Mouse (Mus musculus): ENCODE measurements at regions not wholly inside any gene's neighbourhood (a gene's known extent, or its start where the extent isn't known, plus 50 kb on each side); places are given as distances from the start of the nearest gene placed in this dataset.

DNA sequence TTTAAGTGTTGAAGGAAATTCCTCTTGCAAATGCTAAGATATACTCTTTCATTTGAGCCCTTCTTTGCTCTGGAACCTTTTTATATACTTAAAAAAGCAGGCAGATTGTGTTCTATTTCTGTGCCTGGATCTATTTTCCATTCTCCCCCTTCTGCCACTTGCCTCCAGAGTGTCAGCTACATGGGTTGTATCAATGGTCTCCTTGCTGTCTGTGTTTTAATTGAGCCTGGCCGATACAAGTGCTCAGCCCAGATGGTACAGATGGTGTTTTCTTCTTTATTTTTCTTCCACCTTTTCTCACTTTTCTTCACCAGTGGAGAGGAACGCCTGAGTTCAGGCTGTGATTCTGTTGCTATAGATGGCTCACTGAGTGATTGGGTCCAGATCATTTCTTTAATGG lies 131.5 kb upstream of the Pdcd1 start:
- Histone ChIP-seq H3K27ac (no peak overlapping the region), H3K4me3 (ENCODE audit: low read length) (no peak overlapping the region), H3K9me3 (ENCODE audit: low read length) (no peaks in the 10 kb centered on the region), H3K36me3 (ENCODE audit: insufficient read depth, low read length) (no peaks in the 10 kb centered on the region), H3K9ac (replicated peaks; ENCODE audit: low read length) (no peak overlapping the region), H3K27me3 (ENCODE audit: insufficient read depth, low read length) (no peaks in the 10 kb centered on the region), H3K4me2 (ENCODE audit: low read depth, low read length) (no peak overlapping the region), H3K4me1 (ENCODE audit: insufficient read depth, low read length) (no peaks in the 10 kb centered on the region)
- TF ChIP-seq CTCF (IDR thresholded peaks at IDR 0.05; ENCODE audit: low read depth), result no peak
- WGBS, result 85% methylated on average over 2 of the region's 2 CpGs
- DNase-seq (ENCODE audit: low spot score) (no peak), ATAC-seq (no peak)

DNA sequence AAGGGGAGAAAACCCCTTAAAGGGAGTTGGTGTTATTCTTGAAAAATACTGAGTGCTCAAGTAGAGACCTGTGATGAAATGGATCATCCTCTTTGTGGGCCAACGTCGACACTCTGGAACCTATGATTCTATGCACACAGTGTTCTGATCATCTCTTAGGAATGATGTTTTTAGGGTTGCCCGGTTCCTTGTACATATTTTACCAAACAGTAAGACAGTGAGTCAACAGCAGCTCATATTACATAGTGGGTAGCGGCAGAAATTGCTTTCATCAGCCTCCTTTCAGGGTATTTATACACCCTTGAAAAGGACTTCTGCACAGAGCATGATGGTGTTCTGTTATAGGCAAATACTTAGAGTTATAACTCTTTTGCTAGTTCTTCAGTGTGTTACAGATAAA lies 97.6 kb upstream of the Pdcd1 start:
- ATAC-seq, result no peak
- no peaks in the 10 kb centered on the region for H3K36me3 ChIP-seq (ENCODE audit: insufficient read depth, low read length)
- WGBS, result 91% methylated on average over 4 of the region's 4 CpGs
- no peak overlapping the region for H3K9ac ChIP-seq (replicated peaks; ENCODE audit: low read length)
- H3K27me3 ChIP-seq (ENCODE audit: insufficient read depth, low read length), result no peaks in the 10 kb centered on the region
- no peak for TF ChIP-seq CTCF (IDR thresholded peaks at IDR 0.05; ENCODE audit: low read depth)
- H3K4me2 ChIP-seq (ENCODE audit: low read depth, low read length), result no peak overlapping the region
- DNase-seq (ENCODE audit: low spot score), result no peak
- H3K4me1 ChIP-seq (ENCODE audit: insufficient read depth, low read length), result no peaks in the 10 kb centered on the region
- no peak overlapping the region for H3K27ac ChIP-seq
- no peaks in the 10 kb centered on the region for H3K9me3 ChIP-seq (ENCODE audit: low read length)
- no peak overlapping the region for H3K4me3 ChIP-seq (ENCODE audit: low read length)

DNA sequence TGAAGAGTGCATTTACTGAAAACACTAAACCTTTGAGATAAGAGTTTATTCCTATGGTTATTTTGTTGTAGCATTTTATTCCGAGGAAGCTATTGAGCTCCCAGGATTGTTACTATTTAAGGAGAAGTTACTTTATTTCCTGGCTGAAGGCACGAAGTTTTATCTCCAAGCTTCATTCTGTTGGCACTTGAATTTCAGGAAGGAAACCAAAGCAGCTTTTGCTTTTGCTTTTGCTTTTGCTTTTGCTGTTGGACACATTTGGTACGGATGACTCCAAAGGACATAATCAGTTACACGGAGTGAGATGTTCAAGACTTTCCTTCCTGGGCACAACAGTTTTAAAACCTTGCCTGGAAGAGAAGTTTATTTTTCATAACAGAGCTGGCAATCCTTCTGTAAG lies 94.7 kb upstream of the Pdcd1 start:
- Histone ChIP-seq H3K9me3 (ENCODE audit: low read length) (no peaks in the 10 kb centered on the region), H3K9ac (replicated peaks; ENCODE audit: low read length) (no peak overlapping the region)
- no peak for TF ChIP-seq CTCF (IDR thresholded peaks at IDR 0.05; ENCODE audit: low read depth)

DNA sequence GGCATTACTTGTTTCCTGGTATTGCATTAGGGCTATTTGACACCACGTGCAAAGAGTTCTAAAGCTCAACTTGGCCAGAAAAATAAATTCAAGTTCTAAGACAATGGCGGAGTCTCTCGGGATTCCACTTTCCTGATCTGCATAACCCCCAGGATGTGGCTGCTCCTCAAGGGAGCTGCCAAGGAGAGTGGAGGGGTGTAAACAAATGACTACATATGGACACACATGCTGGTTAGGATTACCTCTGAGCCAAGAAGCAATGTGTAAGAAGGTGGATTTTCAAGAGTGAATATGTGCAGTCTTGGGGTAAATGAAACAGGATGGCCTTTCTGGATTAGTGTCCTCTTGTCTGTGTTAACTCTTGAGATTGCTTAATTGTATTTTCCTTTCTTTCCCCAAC lies 88.2 kb upstream of the Pdcd1 start:
- H3K4me1 ChIP-seq (ENCODE audit: insufficient read depth, low read length), result no peaks in the 10 kb centered on the region
- H3K9me3 ChIP-seq (ENCODE audit: low read length), result no peaks in the 10 kb centered on the region
- H3K4me2 ChIP-seq (ENCODE audit: low read depth, low read length), result no peak overlapping the region
- ATAC-seq (no peak), DNase-seq (ENCODE audit: low spot score) (no peak)
- no peak overlapping the region for H3K4me3 ChIP-seq (ENCODE audit: low read length)
- 65% methylated on average over 3 of the region's 3 CpGs for WGBS
- no peaks in the 10 kb centered on the region for H3K27me3 ChIP-seq (ENCODE audit: insufficient read depth, low read length)
- no peak overlapping the region for H3K27ac ChIP-seq
- no peak overlapping the region for H3K9ac ChIP-seq (replicated peaks; ENCODE audit: low read length)
- TF ChIP-seq CTCF (IDR thresholded peaks at IDR 0.05; ENCODE audit: low read depth), result no peak
- H3K36me3 ChIP-seq (ENCODE audit: insufficient read depth, low read length), result no peaks in the 10 kb centered on the region

More for the DNA sequence above, 94.7 kb upstream of the Pdcd1 start:
- ATAC-seq, result no peak
- no peak for DNase-seq (ENCODE audit: low spot score)
- H3K27me3 ChIP-seq (ENCODE audit: insufficient read depth, low read length), result no peaks in the 10 kb centered on the region
- H3K36me3 ChIP-seq (ENCODE audit: insufficient read depth, low read length), result no peaks in the 10 kb centered on the region
- H3K4me1 ChIP-seq (ENCODE audit: insufficient read depth, low read length), result no peaks in the 10 kb centered on the region
- no peak overlapping the region for H3K4me2 ChIP-seq (ENCODE audit: low read depth, low read length)
- 77% methylated on average over 4 of the region's 4 CpGs for WGBS
- no peak overlapping the region for H3K27ac ChIP-seq
- no peak overlapping the region for H3K4me3 ChIP-seq (ENCODE audit: low read length)

DNA sequence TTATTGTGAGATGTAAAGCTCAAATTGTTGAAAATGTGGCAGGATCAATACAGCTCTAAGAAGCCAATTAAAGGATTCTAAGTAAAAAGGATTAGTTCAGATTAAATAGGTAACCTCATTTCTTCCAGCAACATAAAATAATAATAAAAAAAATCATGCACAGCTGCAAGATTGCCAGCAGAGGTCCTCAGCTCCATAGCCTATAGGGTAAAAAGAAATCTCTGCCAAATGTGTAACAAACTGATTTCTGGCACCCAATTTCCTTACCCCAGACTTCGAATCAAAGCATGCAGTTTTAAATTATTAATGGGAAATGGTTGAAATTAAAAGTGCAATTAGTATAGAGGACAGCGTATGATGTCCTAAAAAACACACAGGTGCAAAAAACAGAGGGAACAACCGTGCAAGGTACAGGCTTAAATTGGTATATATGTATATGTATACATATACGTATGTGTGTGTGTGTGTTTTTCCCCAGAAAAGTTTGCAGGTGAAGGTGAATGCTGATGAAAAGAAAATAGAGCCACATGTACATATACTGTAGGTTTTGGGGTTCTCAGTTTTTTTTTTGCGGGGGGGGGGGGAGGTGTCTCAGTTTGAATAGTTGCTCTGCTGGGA lies 87.2 kb upstream of the Pdcd1 start:
- H3K4me1 ChIP-seq (ENCODE audit: insufficient read depth, low read length), result no peaks in the 10 kb centered on the region
- H3K27ac ChIP-seq, result no peak overlapping the region
- ATAC-seq, result peak; percentile 32; the same call in 1 of the 2 replicates
- no peaks in the 10 kb centered on the region for H3K27me3 ChIP-seq (ENCODE audit: insufficient read depth, low read length)
- no peak overlapping the region for H3K4me2 ChIP-seq (ENCODE audit: low read depth, low read length)
- 74% methylated on average over 5 of the region's 5 CpGs for WGBS
- peak; percentile 75 for TF ChIP-seq CTCF (IDR thresholded peaks at IDR 0.05; ENCODE audit: low read depth)
- DNase-seq (ENCODE audit: low spot score), result peak; percentile 79
- H3K36me3 ChIP-seq (ENCODE audit: insufficient read depth, low read length), result no peaks in the 10 kb centered on the region
- H3K9ac ChIP-seq (replicated peaks; ENCODE audit: low read length), result no peak overlapping the region
- no peak overlapping the region for H3K4me3 ChIP-seq (ENCODE audit: low read length)
- H3K9me3 ChIP-seq (ENCODE audit: low read length), result no peaks in the 10 kb centered on the region

DNA sequence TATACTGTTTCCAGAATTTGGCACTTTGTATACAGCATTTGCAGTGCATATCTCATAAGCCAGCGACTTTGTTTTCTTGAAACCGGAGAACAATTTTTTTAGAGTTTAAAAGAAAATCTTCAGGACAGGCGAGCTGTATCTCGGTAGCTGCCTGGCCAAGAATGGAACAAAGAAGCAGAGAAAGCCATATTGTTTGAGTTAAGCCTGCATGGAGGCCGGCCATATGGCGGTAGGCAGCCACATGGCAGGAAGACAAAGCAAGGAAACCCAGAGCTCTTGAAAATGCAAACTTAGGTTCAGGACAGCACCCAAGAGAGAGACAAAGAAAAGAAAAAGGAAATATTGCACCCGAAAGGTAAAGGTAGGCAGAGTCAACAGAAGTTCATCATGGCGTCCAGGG lies 84.4 kb upstream of the Pdcd1 start:
- DNase-seq (ENCODE audit: low spot score), result no peak
- TF ChIP-seq CTCF (IDR thresholded peaks at IDR 0.05; ENCODE audit: low read depth), result no peak
- no peak for ATAC-seq
- Histone ChIP-seq H3K27ac (no peak overlapping the region), H3K4me2 (ENCODE audit: low read depth, low read length) (no peak overlapping the region), H3K9me3 (ENCODE audit: low read length) (no peaks in the 10 kb centered on the region), H3K4me3 (ENCODE audit: low read length) (no peak overlapping the region), H3K36me3 (ENCODE audit: insufficient read depth, low read length) (no peaks in the 10 kb centered on the region), H3K4me1 (ENCODE audit: insufficient read depth, low read length) (no peaks in the 10 kb centered on the region), H3K9ac (replicated peaks; ENCODE audit: low read length) (no peak overlapping the region), H3K27me3 (ENCODE audit: insufficient read depth, low read length) (no peaks in the 10 kb centered on the region)
- 84% methylated on average over 8 of the region's 8 CpGs for WGBS

Measured in hindbrain, postnatal 0 days (tissue).